Mouse (Mus musculus) cerebellum, postnatal 25 days (tissue): Measurements from ENCODE around the gene Eras.
"Not testable (repeated sequence)": the region's sequence is repeated elsewhere in the genome, so short reads cannot be mapped to it uniquely, and the experiment has no call there.

Experiments
- DNase-seq, 2 experiments: peaks; one replicate each; pipeline ENCODE4 v3.0.0; 2021; ENCODE audit warnings: mixed read lengths in 2 of 2

The Eras gene

DNA sequence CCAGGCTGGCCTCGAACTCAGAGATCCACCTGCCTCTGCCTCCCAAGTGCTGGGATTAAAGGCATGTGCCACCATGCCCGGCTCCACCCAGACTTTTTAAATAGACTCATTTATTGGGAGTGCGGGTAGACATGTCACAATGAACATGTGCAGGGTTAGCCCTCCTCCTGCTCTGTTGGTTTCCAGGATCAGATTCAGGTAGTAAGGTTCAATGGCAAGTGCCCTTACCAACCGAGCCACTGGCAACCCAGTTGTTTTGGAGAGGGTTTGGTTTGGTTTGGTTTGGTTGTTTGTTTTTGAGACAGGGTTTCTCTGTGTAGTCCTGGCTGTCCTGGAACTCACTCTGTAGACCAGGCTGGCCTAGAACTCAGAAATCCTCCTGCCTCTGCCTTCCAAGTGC, 19.2 kb downstream of the Eras start, which contains the start of gene Gm10490:
Gene Gm10490, plus strand, starts transcription at position 301 of the 400 bp plus-strand sequence.
- DNase-seq: not testable (repeated sequence)

DNA sequence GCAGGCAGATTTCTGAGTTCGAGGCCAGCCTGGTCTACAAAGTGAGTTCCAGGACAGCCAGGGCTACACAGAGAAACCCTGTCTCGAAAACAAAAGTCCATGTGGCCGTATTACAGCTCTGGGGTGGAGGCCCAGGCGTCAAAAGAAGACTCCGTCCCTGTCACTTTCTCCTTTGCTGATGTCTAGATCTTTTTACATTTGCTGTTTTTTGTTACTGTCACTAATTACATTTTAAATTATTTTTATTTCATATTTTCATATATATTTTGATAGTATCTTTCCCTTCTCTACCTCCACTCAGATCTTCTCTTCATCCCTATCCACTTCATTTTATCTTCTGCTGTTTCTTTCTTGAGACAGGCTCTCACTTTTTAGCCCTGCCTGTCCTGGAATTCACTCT, 20.7 kb downstream of the Eras start, which contains the start of gene Gm10491:
Gene Gm10491, minus strand, starts transcription at position 101 of the 400 bp plus-strand sequence.
- no peak for DNase-seq

DNA sequence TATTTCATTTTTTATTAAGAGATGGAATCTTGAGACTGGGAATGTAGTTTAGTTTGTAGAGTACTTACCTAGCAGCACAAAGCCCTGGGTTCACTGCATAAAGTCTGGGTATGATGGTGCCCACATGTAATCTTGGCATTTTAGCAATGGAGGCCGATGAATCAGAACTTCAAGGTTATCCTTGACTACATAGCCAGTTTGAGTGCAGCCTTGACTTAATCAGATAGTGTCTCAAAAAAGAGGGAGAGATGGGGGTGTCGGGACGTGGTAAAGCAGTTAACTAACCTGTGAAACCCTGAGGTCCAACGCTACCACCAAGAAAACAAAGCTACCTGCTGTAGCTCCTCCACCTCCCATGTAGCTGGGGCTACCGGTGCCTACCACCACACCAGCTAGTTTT, 24.0 kb downstream of the Eras start:
- DNase-seq: no peak

DNA sequence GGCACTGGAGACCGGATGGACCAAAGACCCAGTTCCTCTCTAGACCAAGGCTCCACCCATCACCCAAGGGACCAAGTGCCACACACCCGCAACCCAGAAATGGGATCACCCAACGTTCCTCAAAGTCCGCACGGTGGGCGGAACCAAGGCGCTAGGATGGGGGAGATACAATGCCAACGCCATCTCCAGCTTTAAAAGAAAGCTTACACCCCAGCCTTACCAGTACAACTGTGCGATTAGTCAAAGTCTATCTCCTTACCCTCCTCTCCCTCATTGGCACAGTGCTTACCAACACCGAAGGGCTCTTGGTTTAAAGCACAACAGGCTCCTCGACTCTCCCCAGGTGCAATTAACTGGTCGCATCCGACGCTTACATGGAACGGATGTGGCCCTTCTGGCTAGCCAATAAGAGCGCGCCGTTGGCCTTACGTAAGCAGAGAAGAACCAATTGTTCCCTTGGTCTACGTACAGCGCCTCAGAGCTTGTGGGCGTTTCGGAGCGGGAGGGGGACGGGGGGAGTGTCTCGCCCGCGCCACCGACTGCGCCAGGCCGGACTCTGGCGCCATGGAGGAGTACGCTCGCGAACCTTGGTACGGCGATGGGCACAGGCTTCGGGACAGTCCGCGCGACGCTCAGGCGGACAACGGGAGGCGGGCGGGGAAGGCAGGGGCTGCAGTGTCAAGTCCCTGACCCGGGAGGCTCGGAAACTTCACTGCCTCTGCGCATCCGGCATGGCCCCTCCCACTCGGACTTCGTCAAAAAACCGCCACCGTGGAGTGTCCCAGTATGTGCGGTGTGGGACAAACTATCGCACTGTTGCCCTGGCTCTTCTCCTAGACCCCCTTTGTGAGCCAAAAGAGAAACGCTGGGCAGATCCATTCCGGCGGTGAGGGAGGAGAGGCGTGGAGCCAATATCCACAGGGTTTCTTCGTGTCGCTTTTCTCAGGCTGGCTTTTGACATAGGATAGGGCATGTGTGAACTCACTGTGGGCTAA, 29.2 kb downstream of the Eras start, which contains the start of the genes Pqbp1 and Timm17b:
Gene Pqbp1, minus strand, starts transcription at position 390 of the 995 bp plus-strand sequence.
Gene Timm17b, plus strand, starts transcription at position 478 of the 995 bp plus-strand sequence.
- peak; percentile 86 to 91 for DNase-seq

DNA sequence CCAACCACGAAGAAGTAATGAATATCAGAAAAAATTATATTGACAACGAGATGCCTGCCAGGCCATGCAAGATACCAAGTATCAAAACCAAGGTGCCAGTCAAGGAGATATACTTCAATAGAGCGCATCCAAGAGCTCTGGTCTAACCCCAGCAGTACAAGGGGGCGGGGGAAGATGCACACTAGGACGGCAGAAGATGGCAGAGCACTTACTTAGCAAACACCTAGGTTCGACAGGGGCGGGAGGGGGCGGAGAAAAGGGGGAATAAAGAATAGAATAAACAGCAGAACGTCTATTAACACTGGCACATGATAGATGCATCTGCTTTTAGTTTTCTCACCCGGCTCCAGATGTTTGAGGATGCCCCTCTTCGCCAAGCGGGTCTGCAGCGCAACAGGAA, 30.2 kb downstream of the Eras start:
- DNase-seq: no peak

DNA sequence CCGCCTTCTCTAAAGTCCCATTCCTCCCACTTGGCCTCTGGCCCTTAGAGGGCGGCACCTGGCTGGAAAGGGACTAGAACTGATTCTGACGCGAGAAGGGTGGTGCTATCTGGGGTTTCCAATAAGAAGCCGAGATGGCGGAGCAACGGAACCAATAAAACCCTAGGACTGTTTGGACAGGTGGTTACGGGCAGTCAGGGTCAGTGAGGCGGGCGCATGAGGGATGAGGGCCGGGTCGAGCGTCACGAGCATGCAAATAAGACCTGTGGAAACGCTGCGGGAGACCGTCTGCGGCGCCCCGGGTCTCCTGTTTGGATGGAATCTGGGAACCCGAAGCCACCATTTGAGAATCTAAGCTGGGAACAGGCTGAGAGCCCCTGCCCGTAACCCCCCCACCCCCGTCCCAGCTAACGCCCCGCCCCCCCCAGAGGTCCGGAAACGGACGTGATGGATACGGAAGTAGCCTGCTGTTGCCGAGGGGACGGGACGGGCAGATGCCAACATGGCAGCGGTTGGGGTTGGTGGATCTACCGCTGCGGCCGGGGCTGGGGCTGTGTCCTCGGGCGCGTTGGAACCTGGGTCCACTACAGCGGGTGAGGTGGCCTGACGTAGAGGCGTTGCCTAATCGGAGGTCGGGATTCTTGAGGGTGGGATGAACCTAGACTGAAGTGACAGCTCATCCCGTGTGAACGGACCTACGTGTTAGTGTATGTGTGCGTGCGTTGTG, 44.4 kb downstream of the Eras start, which contains the start of gene Slc35a2:
Gene Slc35a2, plus strand, starts transcription at position 188 of the 727 bp plus-strand sequence.
- peak; percentile 83 to 86 for DNase-seq

DNA sequence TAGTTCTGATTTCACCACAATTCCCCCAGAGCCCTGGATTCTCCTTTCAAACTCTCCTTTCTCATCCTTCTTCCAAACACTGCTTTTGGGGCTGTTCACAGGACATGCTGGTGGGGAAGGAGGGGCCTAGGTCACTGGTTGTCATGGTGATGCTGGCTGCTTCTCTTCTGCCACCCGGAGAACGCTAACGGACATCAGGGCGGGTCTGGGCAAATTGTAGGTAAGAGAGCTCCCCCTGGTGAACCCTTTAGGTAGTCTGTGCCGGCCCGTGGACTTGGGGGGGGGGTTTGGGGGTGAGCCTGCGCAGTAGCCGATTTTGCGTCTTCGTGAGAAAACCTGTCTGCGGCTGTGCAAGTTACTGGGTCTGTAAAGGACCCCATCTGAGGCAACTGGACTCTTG, 48.6 kb downstream of the Eras start:
- DNase-seq: peak; percentile 66 to 78

DNA sequence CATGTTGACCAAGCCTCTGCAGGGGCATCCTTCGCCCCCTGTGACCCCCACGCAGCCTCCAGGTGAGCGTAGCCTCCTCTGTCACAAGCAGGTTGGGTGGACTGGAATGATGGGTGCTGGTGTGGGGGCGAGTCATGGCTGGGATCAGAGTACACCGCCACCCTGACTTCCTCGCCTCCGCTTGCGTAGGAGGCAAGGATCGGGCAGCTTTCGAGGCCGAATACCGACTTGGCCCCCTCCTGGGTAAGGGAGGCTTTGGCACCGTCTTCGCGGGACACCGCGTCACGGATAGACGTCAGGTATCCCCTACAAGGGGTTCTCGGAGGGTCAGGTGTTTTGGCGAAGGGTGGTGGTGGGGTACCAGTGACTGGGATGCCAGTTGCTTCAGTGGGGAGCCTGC, 49.9 kb downstream of the Eras start:
- DNase-seq: peak; percentile 51 to 56

DNA sequence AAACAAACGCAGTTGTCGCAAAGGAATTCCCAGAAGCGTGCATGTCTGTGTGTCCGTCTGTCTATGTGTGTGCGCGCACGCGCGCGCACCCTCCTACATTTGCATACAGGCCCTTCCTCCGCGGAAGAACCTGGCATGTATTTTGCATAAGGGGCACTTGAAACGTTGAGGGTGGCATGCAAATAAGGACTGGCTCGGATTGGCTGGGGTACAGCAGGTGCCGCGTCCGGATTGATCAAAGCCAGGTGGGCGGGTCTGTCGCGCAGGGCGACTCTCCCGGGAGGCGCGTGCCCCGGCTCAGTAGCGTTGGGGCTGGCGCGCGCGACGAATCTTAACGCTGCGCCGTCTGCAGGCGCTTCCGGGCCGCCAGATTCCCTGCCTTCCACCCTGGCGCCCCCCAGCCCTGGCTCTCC, 50.4 kb downstream of the Eras start, which contains the start of gene Pim2:
Gene Pim2, plus strand, starts transcription at position 256 of the 413 bp plus-strand sequence.
- peak; percentile 87 to 93 for DNase-seq
